Mouse (Mus musculus) heart, embryonic 15.5 days (tissue): ENCODE measurements at regions not wholly inside any gene's neighbourhood (a gene's known extent, or its start where the extent isn't known, plus 50 kb on each side); places are given as distances from the start of the nearest gene placed in this dataset.

Source experiments
- ATAC-seq: fragments of 200-750 bp; cut with Nextera tagmentation; replicated peaks from 2 replicates; pipeline ENCODE4 v1.8.0; 2017; ENCODE audit warnings: low read depth, moderate TSS enrichment; ENCODE audit not compliant: insufficient number of reproducible peaks, insufficient read depth, low FRiP score
- H3K27ac ChIP-seq: fragments of 300-500 bp; sonication (generic); 2 replicates; pipeline ENCODE4 v1.5.1; 2015; ENCODE audit warnings: mild to moderate bottlenecking, inconsistent platforms
- H3K27me3 ChIP-seq: fragments of 300-500 bp; sonication (generic); 2 replicates; pipeline ENCODE4 v1.6.1; 2015; ENCODE audit warnings: inconsistent platforms
- H3K36me3 ChIP-seq: fragments of 300-500 bp; sonication (generic); 2 replicates; pipeline ENCODE4 v1.6.1; 2015; ENCODE audit warnings: mild to moderate bottlenecking, inconsistent platforms
- H3K4me1 ChIP-seq: fragments of 300-500 bp; sonication (generic); replicated peaks from 2 replicates; pipeline ENCODE4 v1.6.1; 2015; ENCODE audit warnings: inconsistent platforms
- H3K4me2 ChIP-seq: fragments of 300-500 bp; sonication (generic); 2 replicates; pipeline ENCODE4 v1.6.1; 2015; ENCODE audit warnings: inconsistent platforms, mild to moderate bottlenecking, moderate library complexity
- H3K4me3 ChIP-seq: fragments of 300-500 bp; sonication (generic); 2 replicates; pipeline ENCODE4 v1.5.1; 2015; ENCODE audit warnings: mild to moderate bottlenecking, inconsistent platforms
- H3K9ac ChIP-seq: fragments of 300-500 bp; sonication (generic); 2 replicates; pipeline ENCODE4 v1.6.1; 2015; ENCODE audit warnings: mild to moderate bottlenecking, inconsistent platforms
- H3K9me3 ChIP-seq: fragments of 300-500 bp; sonication (generic); replicated peaks from 2 replicates; pipeline ENCODE4 v1.6.1; 2016; ENCODE audit warnings: inconsistent platforms
- WGBS: fragments of 180-500 bp; shearing (Covaris S2); methylation state at CpG from one replicate; pipeline ENCODE4 v1.1.7; 2015; ENCODE audit warnings: mixed read lengths; 5-methylcytosine and 5-hydroxymethylcytosine counted together

DNA sequence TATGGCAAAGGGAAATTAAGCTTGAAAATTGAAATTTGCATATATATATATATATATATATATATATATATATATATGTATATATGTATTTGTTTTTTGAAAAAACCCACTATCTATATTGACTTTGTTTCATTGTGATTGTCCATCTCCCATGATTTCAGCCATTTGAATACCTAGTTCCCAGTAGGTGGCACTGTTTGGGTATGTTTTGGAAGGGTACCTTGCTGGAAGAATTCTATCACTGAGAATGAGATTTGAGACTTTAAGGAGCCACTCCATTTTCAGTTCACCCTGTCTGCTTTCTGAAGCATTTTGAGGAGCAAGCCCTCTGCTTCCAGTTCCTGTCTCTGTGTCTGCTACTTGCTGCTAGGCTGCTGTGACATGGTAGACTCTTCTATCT is 72.8 kb upstream of the Ugt8a start:
- Histone ChIP-seq H3K9me3 (no peaks in the 10 kb centered on the region), H3K9ac (no peak overlapping the region), H3K36me3 (no peaks in the 10 kb centered on the region), H3K27ac (no peak overlapping the region), H3K4me2 (no peak overlapping the region), H3K4me1 (no peaks in the 10 kb centered on the region), H3K4me3 (no peak overlapping the region), H3K27me3 (no peaks in the 10 kb centered on the region)
- ATAC-seq: no peak

GRCm38 (mm10) chr3:126016166-126016565 is 77.7 kb upstream of the Ugt8a start:
- Histone ChIP-seq H3K9me3 (no peaks in the 10 kb centered on the region), H3K9ac (no peak overlapping the region), H3K4me3 (no peak overlapping the region), H3K4me2 (no peak overlapping the region), H3K27me3 (no peaks in the 10 kb centered on the region), H3K27ac (no peak overlapping the region), H3K36me3 (no peaks in the 10 kb centered on the region), H3K4me1 (no peaks in the 10 kb centered on the region)
- WGBS: 84% methylated on average over 4 of the region's 4 CpGs
- ATAC-seq: no peak

DNA sequence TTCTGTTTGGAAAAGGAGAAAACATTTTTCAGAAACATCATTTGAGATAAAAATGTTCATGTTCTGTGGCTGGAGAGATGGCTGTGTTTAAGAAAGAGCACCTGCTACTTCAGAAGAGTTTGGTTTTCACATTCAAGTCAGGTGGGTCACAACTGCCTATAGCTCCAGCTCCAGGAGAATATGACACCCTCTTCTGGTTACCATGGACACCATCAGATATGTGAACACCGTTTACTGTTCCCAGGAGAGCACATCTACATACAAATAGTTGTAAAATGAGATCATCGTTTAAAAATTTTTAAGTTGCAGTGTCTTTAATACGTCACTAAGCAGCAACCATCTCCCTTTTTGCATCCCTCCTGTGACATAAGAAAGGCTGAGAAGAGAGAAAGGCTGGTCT is 105.9 kb upstream of the Ugt8a start:
- Histone ChIP-seq H3K4me1 (0 out of 2 replicates have a peak, but pooled peaks cover 5% of the 10 kb centered on the region), H3K9me3 (no peaks in the 10 kb centered on the region), H3K27ac (no peak overlapping the region), H3K36me3 (no peaks in the 10 kb centered on the region), H3K4me3 (no peak overlapping the region), H3K4me2 (no peak overlapping the region), H3K27me3 (no peaks in the 10 kb centered on the region), H3K9ac (no peak overlapping the region)
- 10% methylated on average over 3 of the region's 3 CpGs for WGBS
- no peak for ATAC-seq

GRCm38 (mm10) chr3:126044861-126045260 is 106.4 kb upstream of the Ugt8a start:
- 41% methylated on average over 2 of the region's 2 CpGs for WGBS
- Histone ChIP-seq H3K4me2 (no peak overlapping the region), H3K4me3 (no peak overlapping the region), H3K9ac (no peak overlapping the region), H3K36me3 (no peaks in the 10 kb centered on the region), H3K9me3 (no peaks in the 10 kb centered on the region), H3K27ac (no peak overlapping the region), H3K4me1 (0 out of 2 replicates have a peak, but pooled peaks cover 5% of the 10 kb centered on the region), H3K27me3 (no peaks in the 10 kb centered on the region)
- ATAC-seq: no peak

DNA sequence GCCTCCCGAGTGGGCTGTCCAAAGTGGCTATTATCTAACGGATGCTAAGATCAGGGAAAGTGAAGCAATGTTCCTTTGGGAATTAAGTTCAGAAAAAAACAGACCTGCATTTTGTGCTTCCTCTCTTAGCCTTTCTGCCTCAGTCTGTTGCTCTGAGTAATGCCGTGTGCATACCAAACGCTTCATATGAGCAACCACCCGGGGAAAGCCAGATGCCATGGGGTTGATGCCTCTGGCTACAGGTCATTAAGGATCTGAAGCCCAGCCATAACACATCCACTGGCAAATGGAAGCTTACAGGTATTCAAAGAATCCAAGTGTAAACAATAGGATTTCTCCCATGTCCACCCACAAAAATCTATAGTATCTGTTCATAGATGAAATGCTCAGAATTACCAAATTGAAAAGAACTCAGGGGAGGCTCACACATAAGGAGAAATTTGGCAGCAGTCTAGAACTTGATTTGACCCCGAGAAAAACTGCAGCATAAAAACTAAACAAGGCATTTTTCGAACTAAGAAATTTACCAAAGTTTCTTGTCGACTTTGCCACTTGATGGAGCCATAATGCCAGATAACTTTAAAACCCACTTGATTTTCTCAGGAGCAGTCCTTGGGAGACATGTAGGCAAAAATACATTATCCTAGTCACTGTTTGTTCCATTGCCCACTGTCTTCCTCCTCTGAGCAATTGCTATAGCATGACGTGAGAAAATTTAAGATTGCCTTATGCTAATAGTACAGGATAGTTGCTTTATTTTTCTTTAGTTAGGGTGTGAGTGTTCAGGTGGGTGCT is 107.8 kb upstream of the Ugt8a start:
- 0 out of 2 replicates have a peak, but pooled peaks cover 5% of the 10 kb centered on the region for H3K4me1 ChIP-seq
- no peak overlapping the region for H3K9ac ChIP-seq
- ATAC-seq: no peak
- WGBS: 53% methylated on average over 9 of the region's 9 CpGs
- H3K27ac ChIP-seq: no peak overlapping the region
- H3K4me3 ChIP-seq: no peak overlapping the region
- H3K36me3 ChIP-seq: no peaks in the 10 kb centered on the region
- H3K4me2 ChIP-seq: no peak overlapping the region
- no peaks in the 10 kb centered on the region for H3K27me3 ChIP-seq
- H3K9me3 ChIP-seq: no peaks in the 10 kb centered on the region

GRCm38 (mm10) chr3:126058585-126058984 is 120.2 kb upstream of the Ugt8a start:
- Histone ChIP-seq H3K27me3 (no peaks in the 10 kb centered on the region), H3K4me2 (no peak overlapping the region), H3K27ac (no peak overlapping the region), H3K4me3 (no peak overlapping the region), H3K4me1 (no peaks in the 10 kb centered on the region), H3K9ac (no peak overlapping the region), H3K36me3 (no peaks in the 10 kb centered on the region), H3K9me3 (no peaks in the 10 kb centered on the region)
- ATAC-seq: no peak

- Histone ChIP-seq H3K36me3 (no peaks in the 10 kb centered on the region), H3K9ac (no peak overlapping the region), H3K27ac (no peak overlapping the region), H3K27me3 (no peaks in the 10 kb centered on the region), H3K4me3 (no peak overlapping the region), H3K9me3 (no peaks in the 10 kb centered on the region), H3K4me2 (no peak overlapping the region), H3K4me1 (no peaks in the 10 kb centered on the region)
- WGBS: 79% methylated on average over 2 of the region's 2 CpGs
- no peak for ATAC-seq
These were observed 166.7 kb upstream of the Ugt8a start for GRCm38 (mm10) chr3:126105086-126105485.

GRCm38 (mm10) chr3:126109371-126109770 is 171.0 kb upstream of the Ugt8a start:
- H3K4me2 ChIP-seq: no peak overlapping the region
- no peak overlapping the region for H3K4me3 ChIP-seq
- H3K27ac ChIP-seq: no peak overlapping the region
- H3K36me3 ChIP-seq: no peaks in the 10 kb centered on the region
- H3K9ac ChIP-seq: no peak overlapping the region
- WGBS: 84% methylated on average over 6 of the region's 6 CpGs
- no peaks in the 10 kb centered on the region for H3K27me3 ChIP-seq
- H3K9me3 ChIP-seq: no peaks in the 10 kb centered on the region
- no peaks in the 10 kb centered on the region for H3K4me1 ChIP-seq
- no peak for ATAC-seq

- no peak overlapping the region for H3K9ac ChIP-seq
- no peaks in the 10 kb centered on the region for H3K4me1 ChIP-seq
- H3K27ac ChIP-seq: no peak overlapping the region
- no peaks in the 10 kb centered on the region for H3K36me3 ChIP-seq
- 53% methylated on average over 2 of the region's 2 CpGs for WGBS
- no peak for ATAC-seq
- no peaks in the 10 kb centered on the region for H3K9me3 ChIP-seq
- no peaks in the 10 kb centered on the region for H3K27me3 ChIP-seq
- no peak overlapping the region for H3K4me2 ChIP-seq
- H3K4me3 ChIP-seq: no peak overlapping the region
These were observed 179.4 kb upstream of the Ugt8a start for GRCm38 (mm10) chr3:126117849-126118248.

DNA sequence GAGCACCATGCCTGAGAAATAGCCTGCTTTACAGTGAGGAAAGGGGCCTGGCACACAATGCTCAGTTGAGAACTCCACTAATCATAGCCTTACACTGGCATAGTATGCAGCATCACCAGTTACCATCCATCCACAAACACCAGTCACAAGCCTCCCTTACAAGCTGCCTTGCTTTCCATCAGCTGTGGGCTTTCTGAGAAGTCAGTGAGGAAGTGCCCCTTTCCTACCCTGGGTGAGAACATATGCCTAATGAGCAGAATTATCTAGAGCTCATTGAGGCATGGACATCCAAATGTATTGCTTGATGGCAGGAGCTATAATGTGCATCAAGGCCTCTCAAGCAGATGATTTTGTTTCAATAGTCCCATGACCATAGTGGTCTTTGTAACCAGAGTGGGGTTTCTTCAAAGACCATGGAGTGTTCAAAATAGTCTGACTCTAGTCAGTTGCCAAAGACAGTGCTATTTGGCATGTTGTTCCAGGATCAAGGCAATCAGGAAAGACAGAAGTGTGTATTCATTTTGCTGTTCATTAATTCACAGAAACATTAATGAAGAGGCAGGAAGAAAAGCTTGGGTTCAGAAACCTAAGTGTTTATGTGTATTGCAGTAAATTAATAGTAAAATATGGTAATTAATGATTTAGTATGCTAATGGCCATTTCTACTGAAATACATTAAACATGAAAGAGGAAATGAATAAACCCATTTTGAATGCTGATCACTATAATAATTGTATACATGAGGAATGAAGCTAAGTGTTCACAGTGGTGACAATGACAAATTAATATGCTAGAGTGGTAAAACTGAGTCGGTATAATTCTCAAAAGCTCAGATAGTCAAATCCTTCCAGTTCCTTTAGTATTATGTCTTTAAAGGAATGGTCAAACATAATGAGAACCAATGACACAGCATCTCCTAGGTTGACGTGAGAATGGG is 184.2 kb upstream of the Ugt8a start:
- Histone ChIP-seq H3K4me1 (no peaks in the 10 kb centered on the region), H3K27ac (no peak overlapping the region), H3K27me3 (no peaks in the 10 kb centered on the region), H3K4me2 (no peak overlapping the region), H3K9me3 (no peaks in the 10 kb centered on the region), H3K4me3 (no peak overlapping the region), H3K9ac (no peak overlapping the region), H3K36me3 (no peaks in the 10 kb centered on the region)
- ATAC-seq: no peak
- 58% methylated on average over 2 of the region's 2 CpGs for WGBS

DNA sequence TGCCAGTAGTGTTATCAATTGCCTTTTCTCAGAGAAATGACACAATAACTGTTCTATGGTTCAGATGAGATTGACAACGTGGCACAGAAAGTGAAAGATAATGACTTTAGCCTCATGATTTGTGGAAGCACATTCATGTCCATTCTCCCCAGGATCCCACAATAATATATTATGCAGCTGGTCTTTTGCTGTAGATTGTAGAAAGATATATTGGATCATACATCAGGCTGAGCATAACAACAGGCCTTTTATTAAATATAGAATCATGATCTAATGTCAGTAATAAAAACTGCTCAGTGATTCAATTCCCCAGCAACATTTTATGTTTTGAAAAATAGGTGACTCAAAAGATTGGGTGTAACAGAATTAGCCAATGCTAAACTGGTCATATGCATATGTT is 196.9 kb upstream of the Arsj start:
- ATAC-seq: no peak
- 77% methylated on average over 1 of the region's 1 CpGs for WGBS

More for the DNA sequence above, 196.9 kb upstream of the Arsj start:
- Histone ChIP-seq H3K9me3 (no peaks in the 10 kb centered on the region), H3K4me2 (no peak overlapping the region), H3K9ac (no peak overlapping the region), H3K4me1 (no peaks in the 10 kb centered on the region), H3K27ac (no peak overlapping the region), H3K4me3 (no peak overlapping the region), H3K27me3 (no peaks in the 10 kb centered on the region), H3K36me3 (no peaks in the 10 kb centered on the region)
